Mouse (Mus musculus): Measurements from ENCODE around the gene Try4. TPM values are rescaled to one million over a fixed set of nuclear protein-coding genes. Genes with fewer than 3 reads are reported as not detected.
"Not testable (repeated sequence)": the region's sequence is repeated elsewhere in the genome, so short reads cannot be mapped to it uniquely, and the experiment has no call there.

Gene Try4
- total RNA-seq (2021) (not detected), polyA plus RNA-seq (2012; rRNA removed) (0.15 TPM in 1 of 2 replicates, not detected in the other)
- long read RNA-seq = 0 reads

DNA sequence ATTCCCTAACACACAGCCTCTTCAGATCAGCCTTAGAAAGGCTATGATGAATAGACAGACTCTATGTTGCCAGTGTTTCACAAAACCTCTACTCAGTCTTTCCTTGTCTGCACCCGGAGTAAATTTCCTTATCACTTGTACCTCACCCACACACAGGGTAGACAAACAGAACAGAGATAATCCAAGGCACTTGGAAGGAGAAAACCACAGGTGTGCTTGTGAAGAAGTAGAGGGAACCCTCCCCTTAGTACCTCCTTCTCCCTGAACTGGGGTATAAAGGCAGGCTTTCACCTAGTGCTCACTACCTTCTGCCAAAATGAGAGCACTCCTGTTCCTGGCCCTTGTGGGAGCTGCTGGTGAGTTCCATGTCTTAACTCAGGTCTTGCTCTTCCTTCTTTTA, at the start of gene Try4:
Gene Try4 (plus strand): TSS at position 301 of the 400 bp plus-strand sequence.
- no peak for DNase-seq

- DNase-seq = not testable (repeated sequence)
Observed at GRCm38 (mm10) chr6:41253314-41253713, 48.8 kb upstream of the Try4 start.

GRCm38 (mm10) chr6:41256424-41256823, 45.6 kb upstream of the Try4 start:
- no peak for DNase-seq

DNA sequence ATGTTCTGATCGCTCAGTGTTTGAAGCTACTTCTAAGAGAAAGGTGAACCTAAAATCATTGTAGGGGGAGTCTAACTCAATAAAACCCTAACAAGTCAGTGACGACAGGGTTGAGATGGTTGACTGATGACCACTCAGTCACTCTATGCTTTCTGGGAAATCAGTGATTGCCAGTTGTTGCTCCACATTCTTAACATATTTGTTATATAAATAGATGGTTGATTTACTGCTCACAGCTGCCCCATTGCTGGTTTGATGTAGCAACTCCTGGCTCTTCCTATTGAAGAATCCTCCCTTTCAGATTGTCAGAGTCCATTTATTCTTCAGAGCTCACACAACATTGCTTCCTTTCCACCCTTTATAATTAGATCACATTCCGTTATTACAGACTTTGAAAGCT, 44.6 kb upstream of the Try4 start:
- no peak for DNase-seq

DNA sequence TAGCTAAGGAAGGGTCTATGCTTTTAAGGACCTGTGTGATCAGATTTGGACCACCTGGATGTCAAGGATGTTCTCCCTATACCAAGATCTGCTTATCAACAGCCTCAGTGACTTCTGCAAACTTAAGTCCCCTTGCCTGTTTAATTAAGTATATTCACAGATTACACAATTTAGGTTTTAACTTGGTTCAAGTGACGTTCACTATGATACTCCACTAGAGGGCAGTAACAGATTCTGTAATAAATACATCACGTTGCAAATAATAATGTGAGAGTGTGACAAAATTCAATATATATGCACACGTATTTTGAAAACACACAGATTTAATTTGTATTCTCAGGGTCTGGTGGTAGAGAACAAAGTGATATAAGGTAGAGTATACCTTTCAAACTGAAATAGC, 39.3 kb upstream of the Try4 start:
- DNase-seq = no peak

- DNase-seq = no peak
Observed at GRCm38 (mm10) chr6:41266140-41266539, 35.9 kb upstream of the Try4 start.

GRCm38 (mm10) chr6:41298255-41298654, 3.8 kb upstream of the Try4 start:
- DNase-seq = no peak

DNA sequence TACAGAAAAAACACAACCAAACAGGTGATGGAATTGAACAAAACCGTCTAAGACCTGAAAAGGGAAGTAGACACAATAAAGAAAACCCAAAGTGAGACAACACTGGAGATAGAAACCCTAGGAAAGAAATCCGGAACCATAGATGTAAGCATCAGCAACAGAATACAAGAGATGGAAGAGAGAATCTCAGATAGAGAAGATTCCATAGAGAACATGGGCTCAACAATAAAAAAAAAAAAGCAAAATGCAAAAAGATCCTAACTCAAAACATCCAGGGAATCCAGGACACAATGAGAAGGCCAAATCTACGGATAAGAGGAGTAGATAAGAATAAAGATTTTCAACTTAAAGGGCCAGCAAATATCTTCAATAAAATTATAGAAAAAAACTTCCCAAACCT, 14.7 kb downstream of the Try4 start, which contains the start of gene Try5:
Gene Try5 (minus strand): TSS at position 101 of the 400 bp plus-strand sequence.
- DNase-seq = not testable (repeated sequence)

DNA sequence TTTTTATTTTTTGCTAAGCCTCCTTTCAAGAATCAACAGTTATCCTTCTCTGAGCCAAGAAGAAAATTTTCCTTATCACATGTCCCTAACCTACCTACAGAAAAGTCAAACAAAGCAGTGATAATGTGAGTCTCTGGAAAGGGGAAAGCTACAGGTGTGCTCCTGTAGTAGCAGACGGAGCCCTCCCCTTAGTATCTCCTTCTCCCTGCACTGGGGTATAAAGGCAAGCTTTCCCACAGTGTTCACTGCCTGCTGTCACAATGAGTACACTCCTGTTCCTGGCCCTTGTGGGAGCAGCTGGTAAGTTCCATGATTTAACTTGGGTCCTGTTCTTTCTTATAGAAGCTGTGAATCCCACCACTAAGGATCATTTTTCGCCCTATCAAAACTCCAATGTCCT, 51.9 kb downstream of the Try4 start, which contains the start of gene Try10:
Gene Try10 (plus strand): TSS at position 174 of the 400 bp plus-strand sequence.
- DNase-seq = no peak

Other genes with a start within 250 kb of the Try4 start
- not detected for gene Try5, start 14.6 kb downstream of the Try4 start, total RNA-seq (2021)
- not detected in 2 replicates for gene Try5, start 14.6 kb downstream of the Try4 start, polyA plus RNA-seq (2012; rRNA removed)
- not detected for gene Try10, start 51.8 kb downstream of the Try4 start, total RNA-seq (2021)
- gene Try10, start 51.8 kb downstream of the Try4 start, polyA plus RNA-seq (2012; rRNA removed) = not detected in 2 replicates
- not detected for gene Prss3, start 75.4 kb downstream of the Try4 start, total RNA-seq (2021)
- not detected in 2 replicates for gene Prss3, start 75.4 kb downstream of the Try4 start, polyA plus RNA-seq (2012; rRNA removed)
- not detected for gene Gm5771, start 90.1 kb downstream of the Try4 start, total RNA-seq (2021)
- gene Gm5771, start 90.1 kb downstream of the Try4 start, polyA plus RNA-seq (2012; rRNA removed) = not detected in 2 replicates
- not detected for gene Gm10334, start 143.9 kb downstream of the Try4 start, total RNA-seq (2021)
- not detected in 2 replicates for gene Gm10334, start 143.9 kb downstream of the Try4 start, polyA plus RNA-seq (2012; rRNA removed)
- not detected for gene Prss1, start 156.7 kb downstream of the Try4 start, total RNA-seq (2021)
- not detected in 2 replicates for gene Prss1, start 156.7 kb downstream of the Try4 start, polyA plus RNA-seq (2012; rRNA removed)
- under 1 TPM in 1 of 2 experiments, not detected in 1; 0.48 TPM for gene Prss2, start 219.5 kb downstream of the Try4 start, total RNA-seq (2021)
- gene Prss2, start 219.5 kb downstream of the Try4 start, polyA plus RNA-seq (2012; rRNA removed) = 0.35 TPM in 1 of 2 replicates, not detected in the other

Data from adrenal gland, adult 2 months (tissue).